In the genomic region with DNA sequence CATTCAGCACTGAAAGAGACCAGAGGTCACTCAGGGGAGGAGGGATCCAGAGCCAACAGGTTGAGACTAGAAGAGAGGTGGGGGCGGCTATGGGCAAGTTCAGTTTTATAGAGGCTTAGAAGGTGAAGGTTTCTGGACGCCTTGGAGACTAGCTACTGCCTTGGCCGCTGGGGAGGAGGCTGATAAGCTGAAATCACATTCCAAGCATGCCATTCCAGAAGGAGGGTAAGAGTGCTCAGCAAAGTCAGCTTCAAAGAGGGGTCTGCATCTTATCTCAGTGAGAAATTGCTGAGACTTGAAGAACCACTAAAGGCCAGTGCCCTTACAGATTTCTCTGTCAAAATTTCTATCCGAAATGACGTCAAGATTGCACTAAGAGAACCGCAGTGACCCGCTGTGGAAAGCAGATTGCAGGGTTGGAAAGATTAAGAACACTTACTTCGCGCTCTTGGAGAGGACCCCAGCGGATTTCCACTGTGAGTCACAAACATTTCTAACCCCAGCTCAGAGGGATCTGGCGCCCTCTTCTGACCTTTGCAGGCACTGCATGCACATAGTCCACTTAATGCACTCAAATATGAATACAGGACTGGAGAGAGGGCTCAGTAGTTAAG, we compare ENCODE assay signal across 9 mouse cellular contexts.
DNase-seq lines count a peak whose midpoint lies in the region; ATAC-seq and TF ChIP-seq lines count a peak whose summit lies in the region.
"Had no signal": no experiment of that assay in that cellular context is flagged by ENCODE, and none has a peak within 500 bp of the region (broad histone marks: within the 10 kb centered on the region; RNA-seq: fewer than 3 reads in every experiment).

No protein-coding gene starts in this region.

- no peak for TF ChIP-seq POLR2A in brain, embryonic 14.5 days (IDR thresholded peaks at IDR 0.05; ENCODE audit: borderline replicate concordance, extremely low read depth, insufficient read depth, insufficient read length, poor library complexity, severe bottlenecking)
- no peak for TF ChIP-seq POLR2A in thymus, adult 2 months (IDR thresholded peaks at IDR 0.05; ENCODE audit: control insufficient read depth, extremely low read depth, insufficient read depth, low read length, poor library complexity)

- no peak overlapping the region for H3K9ac ChIP-seq in forebrain, embryonic 11.5 days (ENCODE audit: low read length)
- H3K9ac ChIP-seq in forebrain, embryonic 12.5 days: no peak overlapping the region
- no peak overlapping the region for H3K9ac ChIP-seq in forebrain, embryonic 16.5 days (replicated peaks; ENCODE audit: low read depth, low read length)

- TF ChIP-seq CTCF in brain, embryonic 14.5 days (IDR thresholded peaks at IDR 0.05; ENCODE audit: borderline replicate concordance, extremely low read depth, insufficient read depth, insufficient read length): peak; percentile 67
- TF ChIP-seq CTCF in layer of hippocampus, adult 2 months (conservative IDR thresholded peaks at IDR 0.05): peak; percentile 85
- no peak for TF ChIP-seq CTCF in thymus, adult 2 months (IDR thresholded peaks at IDR 0.05; ENCODE audit: borderline replicate concordance, control insufficient read depth, extremely low read depth, insufficient read depth, low read length, poor library complexity)

- H3K4me2 ChIP-seq in forebrain, embryonic 11.5 days (ENCODE audit: low read depth, low read length, severe bottlenecking): no peak overlapping the region
- no peak overlapping the region for H3K4me2 ChIP-seq in forebrain, embryonic 12.5 days
- no peak overlapping the region for H3K4me2 ChIP-seq in forebrain, embryonic 16.5 days (ENCODE audit: low read length)

- peak; percentile 88 for DNase-seq in forebrain, embryonic 11.5 days (ENCODE audit: low spot score)
- DNase-seq in brain, embryonic 14.5 days (ENCODE audit: low read depth): peak; percentile 77
- DNase-seq in heart, postnatal 25 days (ENCODE audit: low spot score): peak; percentile 74
- DNase-seq in layer of hippocampus, adult 2 months (ENCODE audit: low spot score in 2 of 2): peak in 1 of 2 experiments; percentile 53
- DNase-seq in mesoderm, embryonic 11.5 days (ENCODE audit: low read depth, low spot score): peak; percentile 87
- DNase-seq in thymus, adult 2 months: peak; percentile 51

- no peaks in the 10 kb centered on the region for H3K9me3 ChIP-seq in forebrain, embryonic 11.5 days (ENCODE audit: control insufficient read depth, low read length)
- no peaks in the 10 kb centered on the region for H3K9me3 ChIP-seq in forebrain, embryonic 12.5 days
- H3K9me3 ChIP-seq in forebrain, embryonic 16.5 days (ENCODE audit: control insufficient read depth, low read length): no peaks in the 10 kb centered on the region
- H3K9me3 ChIP-seq: megakaryocyte, embryonic 14.5 days had no signal

- H3K36me3 ChIP-seq in forebrain, embryonic 11.5 days (ENCODE audit: control insufficient read depth, insufficient read depth, low read length): no peaks in the 10 kb centered on the region
- no peaks in the 10 kb centered on the region for H3K36me3 ChIP-seq in forebrain, embryonic 12.5 days (replicated peaks)
- H3K36me3 ChIP-seq in forebrain, embryonic 16.5 days (ENCODE audit: control insufficient read depth, insufficient read depth): no peaks in the 10 kb centered on the region
- no peaks in the 10 kb centered on the region for H3K36me3 ChIP-seq in thymus, adult 2 months (ENCODE audit: control insufficient read depth, insufficient read depth, low read length)

- 18% methylated on average over 11 of the region's 11 CpGs for WGBS in forebrain, embryonic 11.5 days
- 12% methylated on average over 11 of the region's 11 CpGs for WGBS in forebrain, embryonic 12.5 days
- 23% methylated on average over 11 of the region's 11 CpGs for WGBS in forebrain, embryonic 16.5 days
- WGBS in thymus, adult 2 months: 31% methylated on average over 11 of the region's 11 CpGs

- H3K4me3 ChIP-seq in forebrain, embryonic 11.5 days (ENCODE audit: low read depth, low read length): no peak overlapping the region
- no peak overlapping the region for H3K4me3 ChIP-seq in forebrain, embryonic 12.5 days (replicated peaks)
- no peak overlapping the region for H3K4me3 ChIP-seq in forebrain, embryonic 16.5 days (replicated peaks; ENCODE audit: low read length)
- no peak overlapping the region for H3K4me3 ChIP-seq in layer of hippocampus, adult 2 months
- H3K4me3 ChIP-seq in thymus, adult 2 months (ENCODE audit: control insufficient read depth, insufficient read depth, low read length): no peak overlapping the region
- H3K4me3 ChIP-seq: megakaryocyte, embryonic 14.5 days had no signal

- H3K4me1 ChIP-seq in forebrain, embryonic 11.5 days (replicated peaks; ENCODE audit: control insufficient read depth, insufficient read depth, low read length): peaks cover 3% of the 10 kb centered on the region; the same call in 1 of the 2 replicates
- peaks cover 16% of the 10 kb centered on the region for H3K4me1 ChIP-seq in forebrain, embryonic 12.5 days
- H3K4me1 ChIP-seq in forebrain, embryonic 16.5 days (replicated peaks; ENCODE audit: control insufficient read depth, insufficient read depth, low read length): no peaks in the 10 kb centered on the region
- H3K4me1 ChIP-seq in thymus, adult 2 months (replicated peaks; ENCODE audit: control insufficient read depth, insufficient read depth, low read length): no peaks in the 10 kb centered on the region
- H3K4me1 ChIP-seq: megakaryocyte, embryonic 14.5 days had no signal

- ATAC-seq in forebrain, embryonic 11.5 days (replicated peaks; ENCODE audit: low FRiP score): no peak
- ATAC-seq in forebrain, embryonic 12.5 days (ENCODE audit: low FRiP score): no peak
- no peak for ATAC-seq in forebrain, embryonic 16.5 days

- no peak overlapping the region for H3K27ac ChIP-seq in forebrain, embryonic 11.5 days (ENCODE audit: low read depth, low read length)
- no peak overlapping the region for H3K27ac ChIP-seq in forebrain, embryonic 12.5 days
- H3K27ac ChIP-seq in forebrain, embryonic 16.5 days (ENCODE audit: low read length): 0 out of 2 replicates have a peak overlapping the region, but pooled peaks have one; percentile 27
- H3K27ac ChIP-seq in layer of hippocampus, adult 2 months: peak overlapping the region; percentile 59; the same call in 1 of the 2 replicates
- no peak overlapping the region for H3K27ac ChIP-seq in thymus, adult 2 months (ENCODE audit: control insufficient read depth, insufficient read depth, low read length)

- intact Hi-C loops in heart, postnatal 25 days (cut with DNase I): loop anchor here (2.0 to 10.0 kb wide), 2 partner anchors 120 to 626 kb away; partner anchors contain the start of gene Sh3bp4

- H3K27me3 ChIP-seq in forebrain, embryonic 11.5 days (ENCODE audit: control insufficient read depth, insufficient read depth, low read length): no peaks in the 10 kb centered on the region; the same call in 1 of the 2 replicates
- H3K27me3 ChIP-seq in forebrain, embryonic 12.5 days: 0 out of 2 replicates have a peak, but pooled peaks cover 3% of the 10 kb centered on the region
- H3K27me3 ChIP-seq in forebrain, embryonic 16.5 days (replicated peaks; ENCODE audit: control insufficient read depth, insufficient read depth, low read length): no peaks in the 10 kb centered on the region
- H3K27me3 ChIP-seq in thymus, adult 2 months (ENCODE audit: control insufficient read depth, insufficient read depth, low read length): no peaks in the 10 kb centered on the region

Comparison
In these comparisons a context has a peak if more than half of its experiments do, and no peak if none do; other contexts are left out.
1. H3K27ac ChIP-seq: peak in forebrain, embryonic 16.5 days (single experiment) and layer of hippocampus, adult 2 months (single experiment); none in forebrain, embryonic 11.5 days (single experiment), forebrain, embryonic 12.5 days (single experiment) and thymus, adult 2 months (single experiment).